Comparison of ENCODE assay signal across 18 mouse cellular contexts in genomic region chr2:11169721-11170335, GRCm38 (mm10). TPM values are rescaled to one million over a fixed set of nuclear protein-coding genes. Genes with fewer than 3 reads are reported as not detected.
DNase-seq lines count a peak whose midpoint lies in the region; ATAC-seq lines count a peak whose summit lies in the region.
"Had no signal": no experiment of that assay in that cellular context is flagged by ENCODE, and none has a peak within 500 bp of the region (broad histone marks: within the 10 kb centered on the region; RNA-seq: fewer than 3 reads in every experiment).

No protein-coding gene starts in this region.

- peak; percentile 51 for DNase-seq in midbrain, embryonic 11.5 days (ENCODE audit: low spot score, missing footprints)
- DNase-seq in midbrain, embryonic 14.5 days, result no peak
- peak; percentile 77 for DNase-seq in T-cell, adult 2 months (ENCODE audit: low spot score)
- peak; percentile 76 for DNase-seq in naive thymus-derived CD4-positive, alpha-beta T cell, adult 2 months (ENCODE audit: low read depth)
- peak; percentile 51 to 64 for DNase-seq in thymus, postnatal 36 days
- DNase-seq in kidney, adult 9 months, result no peak
- DNase-seq in heart, postnatal 36 days, result no peak
- DNase-seq: cerebellum, adult 9-11 months; embryo, embryonic 11 days; gastrocnemius, postnatal 14 days; heart, postnatal 10 days; kidney, adult 18-20 months; liver; lung, embryonic 14.5 days; right cerebral cortex, postnatal 25 days had no signal

- H3K27ac ChIP-seq in midbrain, embryonic 11.5 days (ENCODE audit: low read depth, low read length), result no peak overlapping the region
- H3K27ac ChIP-seq in midbrain, embryonic 14.5 days (replicated peaks; ENCODE audit: low read depth, low read length), result no peak overlapping the region
- H3K27ac ChIP-seq: embryonic facial prominence, embryonic 15.5 days; hindbrain, embryonic 15.5 days; neural tube, embryonic 13.5 days had no signal

- no peak overlapping the region for H3K4me3 ChIP-seq in midbrain, embryonic 11.5 days (ENCODE audit: low read depth, low read length)
- H3K4me3 ChIP-seq in midbrain, embryonic 14.5 days (replicated peaks; ENCODE audit: low read depth, low read length), result no peak overlapping the region
- H3K4me3 ChIP-seq: embryonic facial prominence, embryonic 15.5 days; hindbrain, embryonic 15.5 days; neural tube, embryonic 13.5 days had no signal

- H3K27me3 ChIP-seq in midbrain, embryonic 11.5 days (ENCODE audit: control insufficient read depth, insufficient read depth, low read length), result peaks cover 3% of the 10 kb centered on the region; the same call in 1 of the 2 replicates
- H3K27me3 ChIP-seq in midbrain, embryonic 14.5 days (ENCODE audit: control insufficient read depth, insufficient read depth, low read length), result peaks cover 12% of the 10 kb centered on the region

- no peaks in the 10 kb centered on the region for H3K9me3 ChIP-seq in midbrain, embryonic 11.5 days (ENCODE audit: control insufficient read depth, low read length)
- H3K9me3 ChIP-seq in midbrain, embryonic 14.5 days (ENCODE audit: control insufficient read depth, low read length), result no peaks in the 10 kb centered on the region
- H3K9me3 ChIP-seq: embryonic facial prominence, embryonic 15.5 days; hindbrain, embryonic 15.5 days; neural tube, embryonic 13.5 days had no signal

- no peak overlapping the region for H3K4me2 ChIP-seq in midbrain, embryonic 11.5 days
- H3K4me2 ChIP-seq in midbrain, embryonic 14.5 days (ENCODE audit: low read length), result no peak overlapping the region
- H3K4me2 ChIP-seq: embryonic facial prominence, embryonic 15.5 days; hindbrain, embryonic 15.5 days; lung, embryonic 14.5 days; neural tube, embryonic 13.5 days had no signal

- no peaks in the 10 kb centered on the region for H3K36me3 ChIP-seq in midbrain, embryonic 11.5 days (ENCODE audit: control insufficient read depth, insufficient read depth, low read length)
- no peaks in the 10 kb centered on the region for H3K36me3 ChIP-seq in midbrain, embryonic 14.5 days (ENCODE audit: control insufficient read depth, insufficient read depth, low read length)
- H3K36me3 ChIP-seq: embryonic facial prominence, embryonic 15.5 days; hindbrain, embryonic 15.5 days; neural tube, embryonic 13.5 days had no signal

- intact Hi-C loops in heart, postnatal 36 days (cut with DNase I), result loop anchor here (5.0 kb wide), 1 partner anchor 87 kb away; no protein-coding TSS in a partner anchor

- 69% methylated on average over 6 of the region's 6 CpGs for WGBS in midbrain, embryonic 11.5 days
- 74% methylated on average over 6 of the region's 6 CpGs for WGBS in midbrain, embryonic 14.5 days

- ATAC-seq in midbrain, embryonic 11.5 days (ENCODE audit: low FRiP score), result no peak
- no peak for ATAC-seq in midbrain, embryonic 14.5 days (ENCODE audit: low FRiP score, low TSS enrichment)

- H3K9ac ChIP-seq in midbrain, embryonic 11.5 days (ENCODE audit: low read length), result no peak overlapping the region
- H3K9ac ChIP-seq in midbrain, embryonic 14.5 days (replicated peaks; ENCODE audit: low read length), result no peak overlapping the region
- H3K9ac ChIP-seq: embryonic facial prominence, embryonic 15.5 days; hindbrain, embryonic 15.5 days; lung, embryonic 14.5 days; neural tube, embryonic 13.5 days had no signal

- peaks cover 9% of the 10 kb centered on the region for H3K4me1 ChIP-seq in midbrain, embryonic 11.5 days (ENCODE audit: control insufficient read depth, insufficient read depth, low read length)
- H3K4me1 ChIP-seq in midbrain, embryonic 14.5 days (ENCODE audit: control insufficient read depth, insufficient read depth, low read length), result 0 out of 2 replicates have a peak, but pooled peaks cover 8% of the 10 kb centered on the region
- H3K4me1 ChIP-seq: embryonic facial prominence, embryonic 15.5 days had no signal

RNA-seq across cellular contexts. Expression of gene Prkcq, which starts 2.1 kb away (rescaled TPM):
- 2.3 and 2.5 TPM in 2 replicates for polyA plus RNA-seq in midbrain, embryonic 11.5 days (2014; fragmentation: Nextera tagmentation; extraction: Ambion mirVana)
- polyA plus RNA-seq in midbrain, embryonic 14.5 days (2014; fragmentation: Nextera tagmentation; extraction: Ambion mirVana), result 3.6 and 5.4 TPM in 2 replicates
- 1 to 10 TPM; 2.1 TPM for total RNA-seq in heart, postnatal 36 days (2021)

Comparison
In these comparisons a context has a peak if more than half of its experiments do, and no peak if none do; other contexts are left out.
1. DNase-seq: peak in midbrain, embryonic 11.5 days (single experiment), T-cell, adult 2 months (single experiment), naive thymus-derived CD4-positive, alpha-beta T cell, adult 2 months (single experiment) and thymus, postnatal 36 days (2 of 2); none in midbrain, embryonic 14.5 days (single experiment), kidney, adult 9 months (single experiment) and heart, postnatal 36 days (0 of 2).